ENCODE assay signal across 11 mouse cellular contexts in the genomic region with DNA sequence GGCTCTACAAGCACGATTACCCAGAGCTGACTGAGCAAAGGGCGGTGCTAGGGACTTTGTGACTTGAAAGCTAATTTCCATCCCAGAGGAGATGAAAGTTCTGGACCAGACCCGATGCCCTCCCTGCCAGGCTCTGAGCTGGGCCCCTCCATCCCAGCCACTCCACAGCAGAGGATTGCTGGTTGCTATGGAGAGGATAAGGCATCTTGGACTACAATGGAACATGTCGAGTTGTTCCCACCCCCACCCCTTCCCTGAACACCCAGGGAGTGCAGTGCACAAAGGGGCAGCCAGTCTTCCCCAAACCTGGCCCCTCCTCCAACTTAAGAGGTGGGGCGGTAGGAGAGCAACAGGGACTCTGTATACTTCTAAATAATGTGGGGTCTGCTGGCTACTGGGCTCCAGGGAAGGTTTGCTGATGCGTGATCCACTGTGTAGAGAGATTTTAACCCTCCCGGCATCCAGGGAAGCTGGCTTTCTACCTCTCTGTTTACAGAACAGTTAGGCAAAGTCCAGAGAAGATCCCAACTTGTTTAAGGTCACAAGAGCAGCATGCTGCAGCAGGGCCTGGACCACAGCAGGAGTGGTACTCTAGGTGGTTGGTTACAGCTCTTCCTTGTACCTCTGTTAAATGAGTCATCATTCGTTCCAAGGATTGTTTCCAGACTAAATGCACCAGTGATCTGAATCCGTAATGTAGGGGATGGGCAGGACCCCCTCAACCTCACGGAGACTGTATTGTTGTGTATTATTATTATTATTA. TPM values are rescaled to one million over a fixed set of nuclear protein-coding genes. Genes with fewer than 3 reads are reported as not detected.
A peak's percentile ranks its signal among the peaks of the same experiment; 100 is the strongest.
DNase-seq lines count a peak whose midpoint lies in the region; ATAC-seq and TF ChIP-seq lines count a peak whose summit lies in the region.
"Had no signal": no experiment of that assay in that cellular context is flagged by ENCODE, and none has a peak within 500 bp of the region (broad histone marks: within the 10 kb centered on the region; RNA-seq: fewer than 3 reads in every experiment).

No protein-coding gene starts in this region.

- no peak overlapping the region for H3K4me2 ChIP-seq in forebrain, postnatal 0 days (ENCODE audit: low read depth)
- H3K4me2 ChIP-seq in midbrain, embryonic 14.5 days (ENCODE audit: low read length), result peak overlapping the region; percentile 53

- DNase-seq in R1 (ENCODE audit: low read depth, low spot score), result peak; percentile 66
- DNase-seq in embryo, embryonic 10.5 days (ENCODE audit: low spot score), result peak; percentile 87
- DNase-seq in forebrain, postnatal 0 days, result no peak
- DNase-seq in midbrain, embryonic 14.5 days, result peak; percentile 77
- no peak for DNase-seq in urinary bladder, adult 2 months (ENCODE audit: low spot score)
- no peak for DNase-seq in left cerebral cortex, adult 2 months (ENCODE audit: extremely low spot score in 1 of 2, low spot score in 2 of 2)
- no peak for DNase-seq in ovary, postnatal 14 days (ENCODE audit: low spot score)
- DNase-seq: kidney, postnatal 14 days; left cerebral cortex, postnatal 4 days had no signal

- H3K36me3 ChIP-seq in forebrain, postnatal 0 days (ENCODE audit: insufficient read depth), result no peaks in the 10 kb centered on the region
- no peaks in the 10 kb centered on the region for H3K36me3 ChIP-seq in midbrain, embryonic 14.5 days (ENCODE audit: control insufficient read depth, insufficient read depth, low read length)

- no peaks in the 10 kb centered on the region for H3K27me3 ChIP-seq in forebrain, postnatal 0 days (ENCODE audit: insufficient read depth, low read length)
- H3K27me3 ChIP-seq in midbrain, embryonic 14.5 days (ENCODE audit: control insufficient read depth, insufficient read depth, low read length), result no peaks in the 10 kb centered on the region

- no peak overlapping the region for H3K4me3 ChIP-seq in forebrain, postnatal 0 days (ENCODE audit: low read depth, low read length)
- H3K4me3 ChIP-seq in midbrain, embryonic 14.5 days (replicated peaks; ENCODE audit: low read depth, low read length), result 0 out of 2 replicates have a peak overlapping the region, but pooled peaks have one; percentile 36
- no peak overlapping the region for H3K4me3 ChIP-seq in left cerebral cortex, adult 2 months

- peaks cover 9% of the 10 kb centered on the region for H3K4me1 ChIP-seq in forebrain, postnatal 0 days (ENCODE audit: insufficient read depth)
- H3K4me1 ChIP-seq in midbrain, embryonic 14.5 days (ENCODE audit: control insufficient read depth, insufficient read depth, low read length), result peaks cover 55% of the 10 kb centered on the region

- 12% methylated on average over 10 of the region's 10 CpGs for WGBS in forebrain, postnatal 0 days
- WGBS in midbrain, embryonic 14.5 days, result 8% methylated on average over 10 of the region's 10 CpGs

- intact Hi-C loops in left cerebral cortex, adult 2 months (cut with DNase I), result no loop called here

- H3K9ac ChIP-seq in forebrain, postnatal 0 days, result no peak overlapping the region
- no peak overlapping the region; the same call in 1 of the 2 replicates for H3K9ac ChIP-seq in midbrain, embryonic 14.5 days (replicated peaks; ENCODE audit: low read length)

- ATAC-seq in forebrain, postnatal 0 days, result peak; percentile 59
- ATAC-seq in midbrain, embryonic 14.5 days (ENCODE audit: low FRiP score, low TSS enrichment), result peak; percentile 81
- no peak for ATAC-seq in cerebellum, adult (ENCODE audit: insufficient number of reproducible peaks, low FRiP score, low TSS enrichment)
- ATAC-seq: activated CD4-positive, CD25-positive, alpha-beta regulatory T cell, adult 4 months had no signal

- no peak for TF ChIP-seq CTCF in forebrain, postnatal 0 days (IDR thresholded peaks at IDR 0.05; ENCODE audit: low read depth)
- no peak for TF ChIP-seq CTCF in left cerebral cortex, adult 2 months (IDR thresholded peaks at IDR 0.05)

- no peaks in the 10 kb centered on the region for H3K9me3 ChIP-seq in forebrain, postnatal 0 days (ENCODE audit: low read length)
- H3K9me3 ChIP-seq in midbrain, embryonic 14.5 days (ENCODE audit: control insufficient read depth, low read length), result no peaks in the 10 kb centered on the region

- H3K27ac ChIP-seq in forebrain, postnatal 0 days (ENCODE audit: low read depth, low read length), result no peak overlapping the region
- H3K27ac ChIP-seq in midbrain, embryonic 14.5 days (replicated peaks; ENCODE audit: low read depth, low read length), result peak overlapping the region; percentile 72
- no peak overlapping the region for H3K27ac ChIP-seq in left cerebral cortex, adult 2 months

RNA-seq across cellular contexts. Expression of a gene that starts 2.1 kb away (rescaled TPM):
- 3.8 and 6.0 TPM in 2 replicates for total RNA-seq in forebrain, postnatal 0 days (2014; rRNA removed)
- polyA plus RNA-seq in forebrain, postnatal 0 days (2015; fragmentation: Nextera tagmentation; extraction: Ambion mirVana), result 1.5 and 2.7 TPM in 2 replicates
- 3.5 and 5.8 TPM in 2 replicates for polyA plus RNA-seq in midbrain, embryonic 14.5 days (2014; fragmentation: Nextera tagmentation; extraction: Ambion mirVana)
- 3.3 and 4.5 TPM in 2 replicates for polyA plus RNA-seq in urinary bladder, adult 2 months (2012; rRNA removed)
- 1 to 10 TPM; 2.9 to 4.4 TPM for total RNA-seq in left cerebral cortex, adult 2 months (2021)

Comparison
In these comparisons a context has a peak if more than half of its experiments do, and no peak if none do; other contexts are left out.
1. DNase-seq: peak in R1 (single experiment), embryo, embryonic 10.5 days (single experiment) and midbrain, embryonic 14.5 days (single experiment); none in forebrain, postnatal 0 days (single experiment), urinary bladder, adult 2 months (single experiment), left cerebral cortex, adult 2 months (0 of 2) and ovary, postnatal 14 days (single experiment).